Mouse (Mus musculus) hindbrain, postnatal 0 days (tissue): ENCODE measurements around the gene Phf21a. TPM values are rescaled to one million over a fixed set of nuclear protein-coding genes. Genes with fewer than 3 reads are reported as not detected.

Experiments
- ATAC-seq: fragments of 200-750 bp; cut with Nextera tagmentation; 2 replicates; pipeline ENCODE4 v1.8.0; 2017; ENCODE audit warnings: mild to moderate bottlenecking, moderate TSS enrichment, moderate library complexity
- DNase-seq: peaks from one replicate; pipeline ENCODE4 v3.0.0-alpha.2; 2015; ENCODE audit warnings: low spot score
- H3K27ac ChIP-seq: fragments of 300-500 bp; sonication (generic); 2 replicates; pipeline ENCODE4 v1.5.1; 2014; ENCODE audit warnings: mild to moderate bottlenecking
- H3K27me3 ChIP-seq: fragments of 300-500 bp; sonication (generic); 2 replicates; pipeline ENCODE4 v1.6.1; 2014; ENCODE audit warnings: low read length, mixed read lengths; ENCODE audit not compliant: insufficient read depth
- H3K36me3 ChIP-seq: fragments of 300-500 bp; sonication (generic); 2 replicates; pipeline ENCODE4 v1.6.1; 2014; ENCODE audit warnings: low read length, mixed read lengths; ENCODE audit not compliant: insufficient read depth
- H3K4me1 ChIP-seq: fragments of 300-500 bp; sonication (generic); 2 replicates; pipeline ENCODE4 v1.6.1; 2014; ENCODE audit warnings: antibody characterized with exemption, low read length, mixed read lengths; ENCODE audit not compliant: insufficient read depth
- H3K4me2 ChIP-seq: fragments of 300-500 bp; sonication (generic); 2 replicates; pipeline ENCODE4 v1.6.1; 2014; ENCODE audit warnings: low read depth, mild to moderate bottlenecking, low read length, moderate library complexity, mixed read lengths
- H3K4me3 ChIP-seq: fragments of 300-500 bp; sonication (generic); 2 replicates; pipeline ENCODE4 v1.5.1; 2014; ENCODE audit warnings: low read length
- H3K9ac ChIP-seq: fragments of 300-500 bp; sonication (generic); replicated peaks from 2 replicates; pipeline ENCODE4 v1.6.1; 2014; ENCODE audit warnings: mild to moderate bottlenecking, low read length, moderate library complexity, mixed read lengths
- H3K9me3 ChIP-seq: fragments of 300-500 bp; sonication (generic); 2 replicates; pipeline ENCODE4 v1.6.1; 2016; ENCODE audit warnings: low read length, mixed read lengths
- CTCF ChIP-seq: IDR thresholded peaks from 2 replicates; pipeline ENCODE4 v1.5.1; 2016; ENCODE audit warnings: antibody characterized with exemption, control low read depth, low read depth
- WGBS: fragments of 180-500 bp; shearing (Covaris S2); extraction: QIAGEN DNeasy Blood & Tissue Kit; methylation state at CpG from one replicate; pipeline ENCODE4 v1.1.7; 2014; 5-methylcytosine and 5-hydroxymethylcytosine counted together
- polyA plus RNA-seq: library from polyadenylated mRNA; unstranded; fragments of >200 nt; fragmentation: Nextera tagmentation; extraction: Ambion mirVana; gene quantifications from 2 replicates; pipeline ENCODE4 v1.2.1, GENCODE M21; 2015
- total RNA-seq: library from RNA; depleted of rRNA; stranded (reverse); fragments of >200 nt; gene quantifications from 2 replicates; pipeline ENCODE4 v1.2.3, GENCODE M21; 2014

Phf21a gene
- total and polyA plus RNA-seq, 2 experiments from 2014 or later = 26.6 to 109 TPM

- Histone ChIP-seq H3K9me3 (no peaks in the 10 kb centered on the region), H3K9ac (no peak overlapping the region), H3K4me2 (no peak overlapping the region), H3K27ac (no peak overlapping the region), H3K36me3 (no peaks in the 10 kb centered on the region), H3K4me3 (no peak overlapping the region), H3K27me3 (no peaks in the 10 kb centered on the region), H3K4me1 (no peaks in the 10 kb centered on the region)
- 89% methylated on average over 4 of the region's 4 CpGs for WGBS
- DNase-seq (no peak), ATAC-seq (no peak)
- TF ChIP-seq CTCF = no peak
Observed at GRCm38 (mm10) chr2:92173186-92173585, 80.3 kb downstream of the Phf21a start.

GRCm38 (mm10) chr2:92174265-92174664, 81.3 kb downstream of the Phf21a start:
- H3K36me3 ChIP-seq = no peaks in the 10 kb centered on the region
- H3K27ac ChIP-seq = no peak overlapping the region
- no peak overlapping the region for H3K9ac ChIP-seq
- DNase-seq (peak; percentile 39), ATAC-seq (no peak)
- H3K27me3 ChIP-seq = no peaks in the 10 kb centered on the region
- no peak for TF ChIP-seq CTCF
- H3K4me2 ChIP-seq = no peak overlapping the region
- no peaks in the 10 kb centered on the region for H3K4me1 ChIP-seq
- WGBS = 48% methylated on average over 7 of the region's 7 CpGs
- H3K9me3 ChIP-seq = no peaks in the 10 kb centered on the region
- H3K4me3 ChIP-seq = no peak overlapping the region

- no peak overlapping the region for H3K27ac ChIP-seq
- TF ChIP-seq CTCF = no peak
- no peaks in the 10 kb centered on the region for H3K27me3 ChIP-seq
- H3K36me3 ChIP-seq = no peaks in the 10 kb centered on the region
- ATAC-seq (no peak), DNase-seq (no peak)
- H3K9ac ChIP-seq = no peak overlapping the region
- no peak overlapping the region for H3K4me3 ChIP-seq
- H3K4me2 ChIP-seq = no peak overlapping the region
- 92% methylated on average over 4 of the region's 4 CpGs for WGBS
- H3K4me1 ChIP-seq = no peaks in the 10 kb centered on the region
- H3K9me3 ChIP-seq = no peaks in the 10 kb centered on the region
Observed at GRCm38 (mm10) chr2:92175002-92175401, 82.1 kb downstream of the Phf21a start.

- WGBS = 48% methylated on average over 4 of the region's 4 CpGs
- Histone ChIP-seq H3K4me1 (no peaks in the 10 kb centered on the region), H3K4me3 (no peak overlapping the region), H3K27me3 (no peaks in the 10 kb centered on the region), H3K9ac (no peak overlapping the region), H3K27ac (no peak overlapping the region), H3K4me2 (no peak overlapping the region), H3K36me3 (no peaks in the 10 kb centered on the region), H3K9me3 (no peaks in the 10 kb centered on the region)
- no peak for ATAC-seq
- no peak for TF ChIP-seq CTCF
- DNase-seq = no peak
Observed at GRCm38 (mm10) chr2:92176292-92176691, 83.4 kb downstream of the Phf21a start.

GRCm38 (mm10) chr2:92182146-92182756, 89.3 kb downstream of the Phf21a start:
- Histone ChIP-seq H3K4me2 (peak overlapping the region; percentile 80), H3K4me1 (peaks cover 6% of the 10 kb centered on the region; the same call in 1 of the 2 replicates), H3K27ac (peak overlapping the region; percentile 99), H3K4me3 (peak overlapping the region; percentile 90), H3K9ac (peak overlapping the region; percentile 80), H3K27me3 (no peaks in the 10 kb centered on the region), H3K9me3 (no peaks in the 10 kb centered on the region), H3K36me3 (no peaks in the 10 kb centered on the region)
- ATAC-seq (no peak), DNase-seq (peak; percentile 15)
- no peak for TF ChIP-seq CTCF
- WGBS = 1% methylated on average over 11 of the region's 11 CpGs

GRCm38 (mm10) chr2:92182981-92183501, 90.1 kb downstream of the Phf21a start:
- H3K9ac ChIP-seq = peak overlapping the region; percentile 80

GRCm38 (mm10) chr2:92183613-92184076, 90.7 kb downstream of the Phf21a start:
- Histone ChIP-seq H3K9me3 (no peaks in the 10 kb centered on the region), H3K27me3 (no peaks in the 10 kb centered on the region), H3K36me3 (no peaks in the 10 kb centered on the region), H3K4me3 (peak overlapping the region; percentile 90), H3K4me1 (peaks cover 9% of the 10 kb centered on the region; the same call in 1 of the 2 replicates), H3K4me2 (peak overlapping the region; percentile 80), H3K27ac (peak overlapping the region; percentile 99), H3K9ac (peak overlapping the region; percentile 80)
- no peak for TF ChIP-seq CTCF
- ATAC-seq (peak; percentile 90), DNase-seq (peak; percentile 96)
- WGBS = 0% methylated on average over 10 of the region's 40 CpGs

More at GRCm38 (mm10) chr2:92182981-92183501, 90.1 kb downstream of the Phf21a start:
- under 1% methylated on average over 34 of the region's 41 CpGs for WGBS
- ATAC-seq (peak; percentile 83), DNase-seq (peak; percentile 96)
- peaks cover 9% of the 10 kb centered on the region; the same call in 1 of the 2 replicates for H3K4me1 ChIP-seq
- no peaks in the 10 kb centered on the region for H3K9me3 ChIP-seq
- peak overlapping the region; percentile 90 for H3K4me3 ChIP-seq
- H3K27ac ChIP-seq = peak overlapping the region; percentile 99
- peak overlapping the region; percentile 80 for H3K4me2 ChIP-seq
- H3K27me3 ChIP-seq = no peaks in the 10 kb centered on the region
- no peaks in the 10 kb centered on the region for H3K36me3 ChIP-seq
- no peak for TF ChIP-seq CTCF
